Mouse (Mus musculus) heart, embryonic 15.5 days (tissue): Measurements from ENCODE around the gene 2610001J05Rik. TPM values are rescaled to one million over a fixed set of nuclear protein-coding genes. Genes with fewer than 3 reads are reported as not detected.
A peak's percentile ranks its signal among the peaks of the same experiment; 100 is the strongest.
"Not testable (repeated sequence)": the region's sequence is repeated elsewhere in the genome, so short reads cannot be mapped to it uniquely, and the experiment has no call there.

Experiments used
- ATAC-seq: fragments of 200-750 bp; cut with Nextera tagmentation; replicated peaks from 2 replicates; pipeline ENCODE4 v1.8.0; 2017; ENCODE audit warnings: low read depth, moderate TSS enrichment; ENCODE audit not compliant: insufficient number of reproducible peaks, insufficient read depth, low FRiP score
- H3K27ac ChIP-seq: fragments of 300-500 bp; sonication (generic); 2 replicates; pipeline ENCODE4 v1.5.1; 2015; ENCODE audit warnings: mild to moderate bottlenecking, inconsistent platforms
- H3K27me3 ChIP-seq: fragments of 300-500 bp; sonication (generic); 2 replicates; pipeline ENCODE4 v1.6.1; 2015; ENCODE audit warnings: inconsistent platforms
- H3K36me3 ChIP-seq: fragments of 300-500 bp; sonication (generic); 2 replicates; pipeline ENCODE4 v1.6.1; 2015; ENCODE audit warnings: mild to moderate bottlenecking, inconsistent platforms
- H3K4me1 ChIP-seq: fragments of 300-500 bp; sonication (generic); replicated peaks from 2 replicates; pipeline ENCODE4 v1.6.1; 2015; ENCODE audit warnings: inconsistent platforms
- H3K4me2 ChIP-seq: fragments of 300-500 bp; sonication (generic); 2 replicates; pipeline ENCODE4 v1.6.1; 2015; ENCODE audit warnings: inconsistent platforms, mild to moderate bottlenecking, moderate library complexity
- H3K4me3 ChIP-seq: fragments of 300-500 bp; sonication (generic); 2 replicates; pipeline ENCODE4 v1.5.1; 2015; ENCODE audit warnings: mild to moderate bottlenecking, inconsistent platforms
- H3K9ac ChIP-seq: fragments of 300-500 bp; sonication (generic); 2 replicates; pipeline ENCODE4 v1.6.1; 2015; ENCODE audit warnings: mild to moderate bottlenecking, inconsistent platforms
- H3K9me3 ChIP-seq: fragments of 300-500 bp; sonication (generic); replicated peaks from 2 replicates; pipeline ENCODE4 v1.6.1; 2016; ENCODE audit warnings: inconsistent platforms
- WGBS: fragments of 180-500 bp; shearing (Covaris S2); methylation state at CpG from one replicate; pipeline ENCODE4 v1.1.7; 2015; ENCODE audit warnings: mixed read lengths; 5-methylcytosine and 5-hydroxymethylcytosine counted together
- polyA plus RNA-seq: library from polyadenylated mRNA; unstranded; fragments of >200 nt; fragmentation: Nextera tagmentation; extraction: Ambion mirVana; gene quantifications from 2 replicates; pipeline ENCODE4 v1.2.1, GENCODE M21; 2015

2610001J05Rik gene
- polyA plus RNA-seq, 1 experiment from 2014 or later = 118 TPM

- ATAC-seq = 0 out of 2 replicates have a peak, but pooled peaks have one; percentile 47
- H3K4me2 ChIP-seq = no peak overlapping the region
- no peaks in the 10 kb centered on the region for H3K27me3 ChIP-seq
- H3K27ac ChIP-seq = no peak overlapping the region
- H3K9ac ChIP-seq = no peak overlapping the region
- H3K36me3 ChIP-seq = no peaks in the 10 kb centered on the region
- no peak overlapping the region for H3K4me3 ChIP-seq
- no peaks in the 10 kb centered on the region for H3K9me3 ChIP-seq
- WGBS = 43% methylated on average over 6 of the region's 6 CpGs
- peaks cover 6% of the 10 kb centered on the region; the same call in 1 of the 2 replicates for H3K4me1 ChIP-seq
Observed at GRCm38 (mm10) chr6:13859877-13860585, 11.3 kb downstream of the 2610001J05Rik start.

- 37% methylated on average over 11 of the region's 11 CpGs for WGBS
- H3K36me3 ChIP-seq = no peaks in the 10 kb centered on the region
- no peak overlapping the region for H3K4me2 ChIP-seq
- no peaks in the 10 kb centered on the region for H3K27me3 ChIP-seq
- H3K27ac ChIP-seq = no peak overlapping the region
- no peak overlapping the region for H3K9ac ChIP-seq
- no peak for ATAC-seq
- H3K9me3 ChIP-seq = no peaks in the 10 kb centered on the region
- H3K4me3 ChIP-seq = no peak overlapping the region
- no peaks in the 10 kb centered on the region for H3K4me1 ChIP-seq
Observed at GRCm38 (mm10) chr6:13854230-13854629, 17.1 kb downstream of the 2610001J05Rik start.

DNA sequence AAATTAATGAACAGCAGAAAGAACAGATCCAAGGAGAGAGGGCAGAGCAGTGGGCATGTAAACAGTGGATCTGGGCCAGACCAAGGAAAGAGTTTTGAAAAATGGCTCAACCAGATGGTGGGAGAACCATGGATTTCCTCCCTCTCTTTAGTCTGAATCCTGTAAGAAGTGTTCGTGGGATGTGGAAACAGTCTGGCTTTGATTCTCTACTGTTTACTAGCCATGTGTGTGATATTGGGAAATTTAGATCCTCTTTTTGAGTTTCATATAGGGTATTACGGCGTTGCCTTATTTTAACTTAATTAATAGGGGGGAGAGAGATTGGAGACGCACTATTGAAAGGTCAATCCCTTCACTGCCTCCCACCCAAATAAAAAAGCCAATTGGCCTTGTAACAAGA lies 18.1 kb downstream of the 2610001J05Rik start:
- no peak for ATAC-seq
- Histone ChIP-seq H3K9ac (no peak overlapping the region), H3K27ac (no peak overlapping the region), H3K4me3 (no peak overlapping the region), H3K9me3 (no peaks in the 10 kb centered on the region), H3K36me3 (no peaks in the 10 kb centered on the region), H3K4me1 (no peaks in the 10 kb centered on the region), H3K4me2 (no peak overlapping the region), H3K27me3 (no peaks in the 10 kb centered on the region)
- 80% methylated on average over 4 of the region's 4 CpGs for WGBS

GRCm38 (mm10) chr6:13846031-13846430 lies 25.3 kb downstream of the 2610001J05Rik start:
- H3K9ac ChIP-seq, H3K9me3 ChIP-seq, H3K4me2 ChIP-seq, ATAC-seq, H3K4me1 ChIP-seq, H3K27ac ChIP-seq, H3K36me3 ChIP-seq, H3K4me3 ChIP-seq, H3K27me3 ChIP-seq: not testable (repeated sequence)
- 95% methylated on average over 1 of the region's 1 CpGs for WGBS

- H3K9ac ChIP-seq = peak within 1 kb of the TSS; percentile 75
- ATAC-seq = no peak
- H3K27ac ChIP-seq = peak within 1 kb of the TSS; percentile 87
- no peaks in the 10 kb centered on the region for H3K9me3 ChIP-seq
- peak within 1 kb of the TSS; percentile 80 for H3K4me3 ChIP-seq
- H3K27me3 ChIP-seq = no peaks in the 10 kb centered on the region
- H3K4me2 ChIP-seq = peak within 1 kb of the TSS; percentile 97
- no peaks in the 10 kb centered on the region for H3K36me3 ChIP-seq
- 41% methylated on average over 18 of the region's 18 CpGs for WGBS
- peaks cover 3% of the 10 kb centered on the region; the same call in 1 of the 2 replicates for H3K4me1 ChIP-seq
Observed at GRCm38 (mm10) chr6:13839345-13840054, 31.8 kb downstream of the 2610001J05Rik start, which contains the start of gene Gpr85. Gene Gpr85 (minus strand): TSS chr6:13839942.

GRCm38 (mm10) chr6:13838677-13839344 lies 32.5 kb downstream of the 2610001J05Rik start:
- no peaks in the 10 kb centered on the region for H3K36me3 ChIP-seq
- H3K9me3 ChIP-seq = no peaks in the 10 kb centered on the region
- ATAC-seq = peak; percentile 90
- peak overlapping the region; percentile 87 for H3K27ac ChIP-seq
- peaks cover 3% of the 10 kb centered on the region; the same call in 1 of the 2 replicates for H3K4me1 ChIP-seq
- peak overlapping the region; percentile 75 for H3K9ac ChIP-seq
- peak overlapping the region; percentile 97 for H3K4me2 ChIP-seq
- WGBS = under 1% methylated on average over 41 of the region's 41 CpGs
- peak overlapping the region; percentile 80 for H3K4me3 ChIP-seq
- H3K27me3 ChIP-seq = no peaks in the 10 kb centered on the region

DNA sequence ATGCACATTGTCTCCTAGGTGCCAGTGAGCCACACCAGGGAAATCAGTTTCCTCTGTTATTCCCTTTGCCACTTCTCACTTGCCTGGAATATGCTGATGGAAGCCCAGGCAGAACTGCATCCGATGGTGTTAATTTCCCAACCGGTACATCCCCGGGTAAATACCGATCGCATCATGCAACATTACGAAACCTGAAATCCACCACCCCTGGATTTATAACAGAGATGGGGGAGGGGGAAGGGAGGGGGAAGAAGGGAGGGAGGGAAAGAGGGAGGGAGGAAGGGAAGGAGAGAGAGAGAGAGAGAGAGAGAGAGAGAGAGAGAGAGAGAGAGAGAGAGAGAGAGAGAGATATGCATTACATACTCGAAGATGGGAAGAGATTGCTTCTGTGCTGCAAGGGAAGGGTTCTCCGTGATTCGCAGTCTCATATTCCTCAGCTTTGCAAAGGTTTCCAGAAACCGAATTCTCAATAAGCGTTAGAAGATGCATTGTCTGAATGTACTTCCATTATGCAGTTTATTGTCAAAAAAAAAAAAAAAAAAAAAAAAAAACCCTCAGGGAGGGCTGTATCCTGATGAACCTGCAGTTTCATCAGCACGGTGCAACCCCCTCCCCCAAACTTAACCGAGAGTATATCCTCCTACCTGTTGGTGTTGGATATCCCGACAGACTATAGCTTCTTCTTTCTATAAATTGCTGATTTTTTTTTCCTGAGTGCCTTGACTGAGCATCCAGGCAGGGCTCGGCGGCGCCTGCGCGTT lies 33.2 kb downstream of the 2610001J05Rik start:
- WGBS = under 1% methylated on average over 19 of the region's 19 CpGs
- peak overlapping the region; percentile 80 for H3K4me3 ChIP-seq
- no peaks in the 10 kb centered on the region for H3K27me3 ChIP-seq
- H3K4me2 ChIP-seq = peak overlapping the region; percentile 97
- no peaks in the 10 kb centered on the region for H3K9me3 ChIP-seq
- H3K4me1 ChIP-seq = peaks cover 3% of the 10 kb centered on the region; the same call in 1 of the 2 replicates
- no peaks in the 10 kb centered on the region for H3K36me3 ChIP-seq
- peak overlapping the region; percentile 87 for H3K27ac ChIP-seq
- no peak for ATAC-seq
- peak overlapping the region; percentile 75 for H3K9ac ChIP-seq

DNA sequence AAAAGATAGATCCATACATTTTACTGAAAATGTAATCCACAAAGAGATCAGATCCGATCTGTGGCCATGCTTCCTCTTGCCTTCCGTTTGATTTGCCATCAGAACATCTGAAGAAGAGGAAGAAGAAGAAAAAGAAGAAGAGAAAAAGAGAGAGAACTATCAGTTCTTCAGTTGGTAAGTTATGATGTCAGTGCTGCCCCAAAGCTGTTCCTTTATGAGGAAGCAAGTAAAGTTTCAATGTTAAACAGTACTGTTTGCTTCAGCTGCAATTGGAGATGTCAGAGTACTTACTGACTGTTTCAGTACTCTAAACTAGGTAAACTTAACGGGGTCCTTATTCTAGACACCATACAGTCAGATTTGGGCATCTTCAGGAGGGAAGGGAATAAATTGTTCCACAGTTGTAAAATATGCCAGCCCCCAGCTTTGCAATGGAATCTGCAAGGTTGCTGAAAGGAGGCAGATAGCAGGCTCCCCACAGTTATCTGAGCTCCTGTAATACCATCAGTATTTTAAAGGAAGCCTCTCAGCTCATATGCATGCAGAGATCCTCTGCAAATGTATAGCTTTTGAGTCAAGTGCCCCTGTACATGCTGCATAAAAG lies 34.2 kb downstream of the 2610001J05Rik start:
- ATAC-seq = no peak
- no peak overlapping the region for H3K9ac ChIP-seq

GRCm38 (mm10) chr6:13835720-13836665 lies 35.3 kb downstream of the 2610001J05Rik start:
- Histone ChIP-seq H3K9me3 (no peaks in the 10 kb centered on the region), H3K27me3 (no peaks in the 10 kb centered on the region), H3K4me3 (no peak overlapping the region), H3K4me1 (peaks cover 3% of the 10 kb centered on the region; the same call in 1 of the 2 replicates), H3K9ac (no peak overlapping the region), H3K4me2 (no peak overlapping the region), H3K36me3 (no peaks in the 10 kb centered on the region), H3K27ac (no peak overlapping the region)
- no peak for ATAC-seq
- WGBS = 70% methylated on average over 17 of the region's 17 CpGs

More for the DNA sequence above, 34.2 kb downstream of the 2610001J05Rik start:
- WGBS = 68% methylated on average over 3 of the region's 3 CpGs
- Histone ChIP-seq H3K27ac (no peak overlapping the region), H3K4me3 (no peak overlapping the region), H3K4me1 (peaks cover 3% of the 10 kb centered on the region; the same call in 1 of the 2 replicates), H3K9me3 (no peaks in the 10 kb centered on the region), H3K27me3 (no peaks in the 10 kb centered on the region), H3K36me3 (no peaks in the 10 kb centered on the region), H3K4me2 (0 out of 2 replicates have a peak overlapping the region, but pooled peaks have one; percentile 0)

DNA sequence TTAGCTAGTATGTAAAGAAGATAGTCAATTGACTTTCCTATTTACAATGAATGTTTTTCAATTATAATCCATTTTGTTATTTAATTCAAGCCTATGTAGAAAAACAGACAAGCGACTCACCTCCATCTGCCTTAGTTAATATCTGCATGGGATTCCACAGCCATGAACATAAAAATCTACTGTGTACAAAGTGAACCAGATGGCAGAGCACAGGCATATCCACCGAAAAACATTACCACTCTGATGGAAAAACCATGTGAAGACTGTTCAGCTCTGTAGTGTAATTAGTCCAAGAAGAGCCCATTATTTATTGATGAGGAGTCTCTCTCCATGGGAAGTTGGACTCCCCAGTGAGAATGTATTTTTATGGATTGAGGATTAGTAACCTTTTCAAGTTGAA lies 38.5 kb downstream of the 2610001J05Rik start:
- Histone ChIP-seq H3K36me3 (no peaks in the 10 kb centered on the region), H3K27me3 (no peaks in the 10 kb centered on the region), H3K4me3 (no peak overlapping the region), H3K4me2 (no peak overlapping the region), H3K9ac (no peak overlapping the region), H3K4me1 (peaks cover 1% of the 10 kb centered on the region; the same call in 1 of the 2 replicates), H3K27ac (no peak overlapping the region), H3K9me3 (no peaks in the 10 kb centered on the region)
- ATAC-seq = no peak
- WGBS = 78% methylated on average over 2 of the region's 2 CpGs
